Mouse (Mus musculus): ENCODE results near the gene Pde1b. TPM values are rescaled to one million over a fixed set of nuclear protein-coding genes. Genes with fewer than 3 reads are reported as not detected.

Gene Pde1b
- polyA plus RNA-seq, 2 experiments = 0.11 to 1.0 TPM

DNA sequence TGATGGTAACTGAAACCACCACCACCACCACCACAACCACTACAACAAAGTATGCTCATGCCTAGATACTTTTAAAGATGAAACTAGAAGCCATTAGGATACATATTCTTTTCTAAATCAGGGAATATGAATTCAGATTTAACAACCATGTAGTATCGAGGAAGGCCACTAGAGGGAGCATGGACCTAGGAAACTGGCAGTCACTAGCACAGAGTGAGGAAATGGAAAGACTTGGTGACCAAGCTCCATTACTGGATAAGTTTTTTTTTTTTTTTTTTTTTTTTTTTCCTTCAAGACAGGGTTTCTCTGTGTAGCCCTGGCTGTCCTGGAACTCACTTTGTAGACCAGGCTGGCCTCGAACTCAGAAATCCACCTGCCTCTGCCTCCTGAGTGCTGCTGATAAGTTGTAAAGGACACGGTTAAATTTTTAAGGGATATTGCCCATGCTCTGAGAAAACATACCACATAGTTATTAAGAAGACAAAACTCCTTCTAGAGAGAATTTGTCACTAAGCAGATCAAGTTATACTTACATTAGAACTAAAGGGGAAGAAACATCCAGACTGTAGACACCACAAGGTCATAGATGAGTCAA lies 49.4 kb downstream of the Pde1b start:
- Histone ChIP-seq H3K4me2 (ENCODE audit: low read depth) (no peak overlapping the region), H3K4me1 (replicated peaks; ENCODE audit: control insufficient read depth in 2 of 2, insufficient read depth in 2 of 2, low read length in 1 of 2) (no peaks in the 10 kb centered on the region), H3K9ac (replicated peaks) (no peak overlapping the region), H3K9me3 (ENCODE audit: control insufficient read depth, low read length) (no peaks in the 10 kb centered on the region), H3K27ac (no peak overlapping the region), H3K27me3 (ENCODE audit: control insufficient read depth, insufficient read depth, low read length) (no peaks in the 10 kb centered on the region), H3K4me3 (ENCODE audit: insufficient read depth in 1 of 2, low read depth in 2 of 2, low read length in 2 of 2) (no peak overlapping the region), H3K36me3 (replicated peaks; ENCODE audit: control insufficient read depth, insufficient read depth, low read depth) (no peaks in the 10 kb centered on the region)
- TF ChIP-seq CTCF (IDR thresholded peaks at IDR 0.05; ENCODE audit: low read depth) (peak; percentile 74), EP300 (IDR thresholded peaks at IDR 0.05; ENCODE audit: low read depth) (no peak)
- ATAC-seq (ENCODE audit: insufficient read depth) = no peak
- 35% methylated on average over 3 of the region's 3 CpGs for WGBS (ENCODE audit: insufficient replicate concordance)
- peak in 2 of 3 experiments; percentile 10 to 16 for DNase-seq (ENCODE audit: low read depth in 3 of 3, low spot score in 3 of 3)

DNA sequence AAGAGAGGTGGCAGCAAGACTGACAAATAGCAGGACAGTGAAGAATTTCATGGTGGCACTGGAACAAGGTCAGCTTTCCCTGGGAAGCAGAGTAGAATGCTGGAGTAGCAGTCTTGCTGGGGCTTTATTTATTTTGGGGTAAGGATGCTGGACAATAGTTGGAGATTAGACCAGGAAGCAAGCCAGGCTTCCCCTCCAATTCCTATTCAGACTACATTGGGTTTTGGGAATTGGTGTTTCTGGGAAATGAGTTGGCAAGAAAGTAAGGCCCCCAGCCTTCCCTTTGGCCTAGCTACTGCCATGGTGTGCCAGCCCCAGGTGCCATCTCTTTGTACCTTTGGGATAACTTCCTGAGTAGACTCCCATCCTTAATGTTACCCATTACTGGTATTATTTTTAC lies 62.1 kb downstream of the Pde1b start, which contains the start of gene Glycam1:
Glycam1 (minus strand) TSS at position 101 of the 400 bp plus-strand sequence.
- Histone ChIP-seq H3K27me3 (ENCODE audit: control insufficient read depth, insufficient read depth, low read length) (no peaks in the 10 kb centered on the region), H3K36me3 (replicated peaks; ENCODE audit: control insufficient read depth, insufficient read depth, low read depth) (no peaks in the 10 kb centered on the region), H3K4me3 (ENCODE audit: insufficient read depth in 1 of 2, low read depth in 2 of 2, low read length in 2 of 2) (no peak within 1 kb of the TSS), H3K9ac (replicated peaks) (no peak within 1 kb of the TSS), H3K4me1 (replicated peaks; ENCODE audit: control insufficient read depth in 2 of 2, insufficient read depth in 2 of 2, low read length in 1 of 2) (no peaks in the 10 kb centered on the region), H3K9me3 (ENCODE audit: control insufficient read depth, low read length) (no peaks in the 10 kb centered on the region), H3K4me2 (ENCODE audit: low read depth) (no peak within 1 kb of the TSS), H3K27ac (no peak within 1 kb of the TSS)
- no peak for ATAC-seq (ENCODE audit: insufficient read depth)
- no peak for TF ChIP-seq EP300 (IDR thresholded peaks at IDR 0.05; ENCODE audit: low read depth)
- TF ChIP-seq CTCF (IDR thresholded peaks at IDR 0.05; ENCODE audit: low read depth) = no peak
- no peak for DNase-seq (ENCODE audit: low read depth in 3 of 3, low spot score in 3 of 3)

Other genes with a start within 250 kb of the Pde1b start
- 178 and 222 TPM in 2 replicates for gene Nfe2, start 244.6 kb upstream of the Pde1b start, polyA plus RNA-seq (2012; rRNA removed)
- 175 and 184 TPM in 2 replicates for gene Nfe2, start 244.6 kb upstream of the Pde1b start, polyA plus RNA-seq (2014; fragmentation: Nextera tagmentation; extraction: Ambion mirVana)
- 118 and 133 TPM in 2 replicates for gene Copz1, start 230.3 kb upstream of the Pde1b start, polyA plus RNA-seq (2012; rRNA removed)
- 205 and 219 TPM in 2 replicates for gene Copz1, start 230.3 kb upstream of the Pde1b start, polyA plus RNA-seq (2014; fragmentation: Nextera tagmentation; extraction: Ambion mirVana)
- 0.17 and 0.20 TPM in 2 replicates for gene Gpr84, start 192.4 kb upstream of the Pde1b start, polyA plus RNA-seq (2012; rRNA removed)
- 0.18 and 0.32 TPM in 2 replicates for gene Gpr84, start 192.4 kb upstream of the Pde1b start, polyA plus RNA-seq (2014; fragmentation: Nextera tagmentation; extraction: Ambion mirVana)
- gene Zfp385a, start 162.9 kb upstream of the Pde1b start, polyA plus RNA-seq (2012; rRNA removed) = 4.9 and 5.6 TPM in 2 replicates
- 4.7 and 6.2 TPM in 2 replicates for gene Zfp385a, start 162.9 kb upstream of the Pde1b start, polyA plus RNA-seq (2014; fragmentation: Nextera tagmentation; extraction: Ambion mirVana)
- 8.4 and 9.3 TPM in 2 replicates for gene Itga5, start 136.3 kb upstream of the Pde1b start, polyA plus RNA-seq (2012; rRNA removed)
- 9.9 and 12.5 TPM in 2 replicates for gene Itga5, start 136.3 kb upstream of the Pde1b start, polyA plus RNA-seq (2014; fragmentation: Nextera tagmentation; extraction: Ambion mirVana)
- not detected in 2 replicates for gene Gtsf1, start 72.6 kb upstream of the Pde1b start, polyA plus RNA-seq (2012; rRNA removed)
- not detected in 2 replicates for gene Gtsf1, start 72.6 kb upstream of the Pde1b start, polyA plus RNA-seq (2014; fragmentation: Nextera tagmentation; extraction: Ambion mirVana)
- gene Gtsf2, start 54.6 kb upstream of the Pde1b start, polyA plus RNA-seq (2012; rRNA removed) = not detected in 2 replicates
- gene Gtsf2, start 54.6 kb upstream of the Pde1b start, polyA plus RNA-seq (2014; fragmentation: Nextera tagmentation; extraction: Ambion mirVana) = not detected in 2 replicates
- gene Nckap1l, start 49.2 kb upstream of the Pde1b start, polyA plus RNA-seq (2012; rRNA removed) = 4.9 and 5.6 TPM in 2 replicates
- gene Nckap1l, start 49.2 kb upstream of the Pde1b start, polyA plus RNA-seq (2014; fragmentation: Nextera tagmentation; extraction: Ambion mirVana) = 5.9 and 6.1 TPM in 2 replicates
- gene Ppp1r1a, start 35.0 kb downstream of the Pde1b start, polyA plus RNA-seq (2012; rRNA removed) = 0.09 and 0.24 TPM in 2 replicates
- gene Ppp1r1a, start 35.0 kb downstream of the Pde1b start, polyA plus RNA-seq (2014; fragmentation: Nextera tagmentation; extraction: Ambion mirVana) = 0.20 TPM in 1 of 2 replicates, not detected in the other
- gene Glycam1, start 62.0 kb downstream of the Pde1b start, polyA plus RNA-seq (2012; rRNA removed) = not detected in 2 replicates
- not detected in 2 replicates for gene Glycam1, start 62.0 kb downstream of the Pde1b start, polyA plus RNA-seq (2014; fragmentation: Nextera tagmentation; extraction: Ambion mirVana)